Mouse (Mus musculus) lung, embryonic 14.5 days (tissue): ENCODE measurements around the gene Rnf166. TPM values are rescaled to one million over a fixed set of nuclear protein-coding genes. Genes with fewer than 3 reads are reported as not detected.

ENCODE experiments used
- ATAC-seq: fragments of 200-750 bp; cut with Nextera tagmentation; 2 replicates; pipeline ENCODE4 v1.8.0; 2017; ENCODE audit warnings: mild to moderate bottlenecking, moderate TSS enrichment, moderate library complexity; ENCODE audit not compliant: insufficient read depth
- DNase-seq: peaks from one replicate; pipeline ENCODE4 v3.0.0-alpha.2; 2015
- H3K27ac ChIP-seq: fragments of 300-500 bp; sonication (generic); 2 replicates; pipeline ENCODE4 v1.5.1; 2014; ENCODE audit warnings: low read depth, mild to moderate bottlenecking, moderate library complexity
- H3K27me3 ChIP-seq: fragments of 300-500 bp; sonication (generic); 2 replicates; pipeline ENCODE4 v1.6.1; 2014; ENCODE audit warnings: low read length, control low read depth; ENCODE audit not compliant: insufficient read depth
- H3K36me3 ChIP-seq: fragments of 300-500 bp; sonication (generic); 2 replicates; pipeline ENCODE4 v1.6.1; 2014; ENCODE audit warnings: control low read depth; ENCODE audit not compliant: insufficient read depth
- H3K4me1 ChIP-seq: fragments of 300-500 bp; sonication (generic); 2 replicates; pipeline ENCODE4 v1.6.1; 2014; ENCODE audit warnings: antibody characterized with exemption, control low read depth; ENCODE audit not compliant: insufficient read depth
- H3K4me2 ChIP-seq: fragments of 300-500 bp; sonication (generic); 2 replicates; pipeline ENCODE4 v1.6.1; 2014; ENCODE audit warnings: mild to moderate bottlenecking
- H3K4me3 ChIP-seq: fragments of 300-500 bp; sonication (generic); 2 replicates; pipeline ENCODE4 v1.5.1; 2014; ENCODE audit warnings: low read depth, low read length
- H3K9ac ChIP-seq: fragments of 300-500 bp; sonication (generic); 2 replicates; pipeline ENCODE4 v1.6.1; 2014
- H3K9me3 ChIP-seq: fragments of 300-500 bp; sonication (generic); 2 replicates; pipeline ENCODE4 v1.6.1; 2016; ENCODE audit warnings: low read depth, low read length, control low read depth
- CTCF ChIP-seq: IDR thresholded peaks from 2 replicates; pipeline ENCODE4 v1.5.1; 2016; ENCODE audit warnings: antibody characterized with exemption, low read depth
- WGBS: fragments of 180-500 bp; shearing (Covaris S2); extraction: QIAGEN DNeasy Blood & Tissue Kit; methylation state at CpG from one replicate; pipeline ENCODE4 v1.1.7; 2014; 5-methylcytosine and 5-hydroxymethylcytosine counted together
- polyA plus RNA-seq: library from polyadenylated mRNA; unstranded; fragments of >200 nt; fragmentation: Nextera tagmentation; extraction: Ambion mirVana; gene quantifications from 2 replicates; pipeline ENCODE4 v1.2.1, GENCODE M21; 2014

The Rnf166 gene
- polyA plus RNA-seq, 1 experiment from 2014 or later, result 37.2 TPM

DNA sequence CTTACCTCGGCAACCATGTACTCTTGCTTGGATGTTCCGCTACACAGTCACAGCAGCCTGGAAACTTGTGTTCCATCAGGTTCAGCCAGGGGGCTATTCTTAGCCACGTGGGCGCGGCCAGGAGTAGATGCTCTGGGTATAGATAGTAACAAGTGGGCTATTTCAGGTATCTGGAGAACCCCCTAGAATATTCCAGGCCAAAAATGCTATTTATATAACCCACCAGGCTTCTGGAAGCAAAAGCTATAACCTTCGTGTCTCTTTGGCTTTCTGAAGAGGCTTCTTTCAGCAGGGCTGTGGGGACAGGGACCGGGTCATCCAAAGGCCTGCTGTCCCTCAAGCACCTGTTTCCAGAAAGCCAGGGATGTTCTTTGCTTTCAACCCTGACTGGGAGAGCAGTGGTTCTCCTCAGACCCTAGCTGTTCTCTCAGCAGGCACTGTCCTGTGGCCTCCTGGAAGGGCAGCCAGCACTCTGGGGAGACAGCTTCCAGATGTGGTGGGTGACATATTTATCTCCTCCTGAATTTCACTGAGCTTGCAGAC is 24.6 kb downstream of the Rnf166 start:
- TF ChIP-seq CTCF, result no peak
- WGBS, result 73% methylated on average over 7 of the region's 7 CpGs
- H3K27ac ChIP-seq, result 0 out of 2 replicates have a peak overlapping the region, but pooled peaks have one; percentile 0

DNA sequence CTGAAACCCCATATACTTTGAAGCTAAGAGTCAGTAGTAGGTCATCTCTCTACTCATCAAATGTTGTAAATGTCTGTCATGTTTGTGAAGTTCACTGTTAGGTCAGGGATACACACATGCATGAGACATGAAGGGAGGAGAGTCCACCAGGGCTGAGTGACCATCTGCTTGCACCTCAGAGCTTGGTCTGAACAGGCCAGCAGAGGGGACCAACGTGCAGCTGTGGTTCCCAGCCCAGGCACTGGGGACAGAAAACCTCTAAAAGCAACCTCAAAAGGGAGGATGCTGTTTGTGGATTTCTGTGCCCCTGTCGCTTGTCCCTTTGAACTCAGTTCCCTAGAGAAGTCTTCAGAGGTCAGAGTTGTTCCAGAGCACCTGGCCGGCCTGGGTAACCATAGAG is 30.7 kb downstream of the Rnf166 start:
- Histone ChIP-seq H3K27ac (peak overlapping the region; percentile 97; the same call in 1 of the 2 replicates), H3K9ac (no peak overlapping the region), H3K36me3 (no peaks in the 10 kb centered on the region), H3K4me3 (no peak overlapping the region), H3K4me2 (peak overlapping the region; percentile 98), H3K9me3 (no peaks in the 10 kb centered on the region), H3K27me3 (no peaks in the 10 kb centered on the region), H3K4me1 (peaks cover 10% of the 10 kb centered on the region; the same call in 1 of the 2 replicates)
- no peak for ATAC-seq
- DNase-seq, result peak; percentile 20
- TF ChIP-seq CTCF, result no peak
- 64% methylated on average over 3 of the region's 3 CpGs for WGBS

More for the DNA sequence above, 24.6 kb downstream of the Rnf166 start:
- Histone ChIP-seq H3K4me3 (no peak overlapping the region), H3K4me2 (no peak overlapping the region), H3K4me1 (no peaks in the 10 kb centered on the region), H3K9ac (no peak overlapping the region), H3K36me3 (no peaks in the 10 kb centered on the region), H3K27me3 (no peaks in the 10 kb centered on the region), H3K9me3 (no peaks in the 10 kb centered on the region)
- ATAC-seq (no peak), DNase-seq (no peak)

DNA sequence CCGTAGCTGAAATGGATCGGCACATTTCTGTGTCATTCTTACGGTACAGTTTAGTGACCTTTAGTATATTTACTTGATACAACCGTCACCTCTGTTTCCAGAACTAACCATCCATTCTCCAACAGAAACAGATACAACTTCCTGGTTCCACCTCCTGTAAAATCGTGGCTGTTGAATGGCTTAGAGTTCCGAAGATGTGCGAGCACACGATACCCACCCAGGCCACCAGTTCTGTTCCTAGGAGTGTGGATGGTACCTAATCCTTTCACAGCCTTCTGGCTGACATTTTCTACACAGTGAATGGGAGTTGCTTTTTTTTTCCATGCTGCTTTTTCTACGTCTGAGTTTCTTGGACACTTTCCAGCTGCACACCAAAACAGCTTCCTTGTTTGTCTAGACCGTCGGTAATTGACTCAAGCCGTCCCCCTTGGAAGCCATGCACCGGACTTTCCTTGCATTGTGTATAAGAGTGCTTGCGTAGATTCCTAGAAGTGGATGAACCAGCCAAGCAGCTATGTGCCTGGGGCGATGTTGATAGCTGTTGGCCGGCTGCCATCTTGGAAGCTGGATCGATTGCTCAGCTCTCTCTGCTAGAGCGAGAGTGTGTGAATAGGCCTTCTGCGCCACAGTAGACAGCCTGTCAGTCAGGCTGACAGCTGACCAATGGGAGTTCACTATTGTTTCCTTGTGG is 31.7 kb downstream of the Rnf166 start:
- ATAC-seq, result peak; percentile 76
- peaks cover 8% of the 10 kb centered on the region; the same call in 1 of the 2 replicates for H3K36me3 ChIP-seq

DNA sequence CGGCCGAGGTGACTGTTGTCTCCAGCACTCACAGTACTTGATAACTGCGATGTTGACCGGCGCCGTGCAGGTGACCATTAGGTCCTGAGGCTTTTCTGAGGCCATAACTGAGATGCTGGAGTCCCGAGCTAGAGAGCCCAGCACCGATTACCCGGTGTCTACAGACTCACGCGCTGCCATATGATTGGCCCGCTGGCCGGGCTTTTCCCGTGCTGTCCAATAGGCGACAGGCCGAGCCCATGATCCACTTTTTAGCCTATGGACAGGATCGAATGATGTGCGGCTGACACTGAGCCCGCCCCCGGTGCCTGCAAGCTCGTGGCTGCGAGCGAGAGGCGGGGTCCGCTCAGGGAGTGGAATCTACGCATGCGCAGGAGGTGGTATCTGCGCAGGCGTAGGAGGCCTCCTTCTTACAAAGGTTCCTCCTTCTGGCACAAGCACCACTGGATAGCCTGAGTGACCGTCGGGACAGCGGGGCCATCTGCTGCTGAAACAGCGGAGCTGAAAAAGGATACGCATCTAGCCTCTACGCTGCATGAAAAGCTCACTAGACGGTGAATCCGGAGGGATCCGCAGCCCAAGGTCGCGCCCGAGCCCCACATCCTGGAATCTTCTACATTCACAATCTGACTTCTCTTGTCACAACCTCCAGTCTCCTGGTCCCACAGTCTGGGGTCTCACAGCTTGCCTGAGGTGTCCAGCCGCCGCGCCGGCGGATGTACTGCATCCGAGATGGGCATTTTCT is 32.4 kb downstream of the Rnf166 start, which contains the start of gene Mvd:
Mvd (minus strand) TSS at position 161 of the 745 bp plus-strand sequence.
- H3K27me3 ChIP-seq, result no peaks in the 10 kb centered on the region
- peaks cover 9% of the 10 kb centered on the region; the same call in 1 of the 2 replicates for H3K36me3 ChIP-seq
- peak; percentile 46 for TF ChIP-seq CTCF
- H3K4me3 ChIP-seq, result peak within 1 kb of the TSS; percentile 64
- H3K4me2 ChIP-seq, result peak within 1 kb of the TSS; percentile 98
- peak within 1 kb of the TSS; percentile 71 for H3K9ac ChIP-seq
- peak within 1 kb of the TSS; percentile 97 for H3K27ac ChIP-seq
- no peaks in the 10 kb centered on the region for H3K9me3 ChIP-seq
- ATAC-seq, result peak; percentile 98
- peak; percentile 100 for DNase-seq
- H3K4me1 ChIP-seq, result peaks cover 10% of the 10 kb centered on the region; the same call in 1 of the 2 replicates
- under 1% methylated on average over 47 of the region's 47 CpGs for WGBS

More for the DNA sequence above, 31.7 kb downstream of the Rnf166 start:
- Histone ChIP-seq H3K9me3 (no peaks in the 10 kb centered on the region), H3K27ac (peak overlapping the region; percentile 97), H3K9ac (peak overlapping the region; percentile 71), H3K4me2 (peak overlapping the region; percentile 98), H3K4me3 (peak overlapping the region; percentile 64), H3K4me1 (peaks cover 10% of the 10 kb centered on the region; the same call in 1 of the 2 replicates), H3K27me3 (no peaks in the 10 kb centered on the region)
- DNase-seq, result peak; percentile 97
- TF ChIP-seq CTCF, result no peak
- WGBS, result 1% methylated on average over 19 of the region's 19 CpGs

DNA sequence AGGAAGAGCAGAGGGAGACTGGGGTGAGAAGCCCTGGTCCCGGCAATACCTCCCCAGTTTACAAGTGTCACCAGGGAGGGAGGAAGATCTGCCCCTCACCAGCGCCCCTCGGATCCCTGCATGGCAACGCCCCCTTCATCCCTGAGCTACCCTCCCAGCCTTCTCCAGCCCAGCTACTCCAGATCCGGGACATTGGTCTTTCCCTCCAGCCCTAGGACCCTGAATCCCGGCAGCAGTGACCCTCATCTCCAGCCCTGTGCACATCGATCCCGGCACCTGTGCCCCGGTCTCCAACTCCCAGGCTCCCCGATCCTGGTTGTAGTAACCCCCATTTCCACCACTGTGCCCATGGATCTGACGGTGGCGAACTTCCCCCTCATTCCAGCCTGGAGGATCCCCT is 33.1 kb downstream of the Rnf166 start:
- WGBS, result 0% methylated on average over 12 of the region's 12 CpGs
- peak overlapping the region; percentile 98 for H3K4me2 ChIP-seq
- H3K36me3 ChIP-seq, result peaks cover 9% of the 10 kb centered on the region; the same call in 1 of the 2 replicates
- H3K4me1 ChIP-seq, result peaks cover 10% of the 10 kb centered on the region; the same call in 1 of the 2 replicates
- H3K27me3 ChIP-seq, result no peaks in the 10 kb centered on the region
- TF ChIP-seq CTCF, result no peak
- H3K9me3 ChIP-seq, result no peaks in the 10 kb centered on the region
- peak overlapping the region; percentile 63; the same call in 1 of the 2 replicates for H3K27ac ChIP-seq
- H3K9ac ChIP-seq, result peak overlapping the region; percentile 67
- peak overlapping the region; percentile 64 for H3K4me3 ChIP-seq
- no peak for DNase-seq
- peak; percentile 3; the same call in 1 of the 2 replicates for ATAC-seq

DNA sequence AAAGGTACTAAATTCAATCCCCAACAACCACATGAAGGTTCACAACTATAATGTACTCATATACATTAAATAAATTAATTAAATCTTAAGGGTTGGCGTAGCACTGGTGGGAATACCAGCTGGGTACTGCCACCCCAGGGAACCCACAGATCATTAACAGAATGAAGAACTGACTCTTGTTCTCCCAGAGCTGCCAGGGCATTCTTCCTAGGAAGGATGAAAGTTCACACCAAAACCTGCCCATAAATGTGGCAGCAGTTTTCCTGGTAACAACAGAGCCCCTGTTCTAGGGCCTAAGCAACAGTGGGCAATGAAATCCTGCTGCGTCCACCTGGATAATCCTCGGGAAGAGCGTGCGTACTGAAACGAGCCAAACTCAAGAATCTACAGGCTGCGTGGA is 33.5 kb downstream of the Rnf166 start:
- H3K27me3 ChIP-seq, result no peaks in the 10 kb centered on the region
- WGBS, result 18% methylated on average over 7 of the region's 7 CpGs
- H3K27ac ChIP-seq, result 0 out of 2 replicates have a peak overlapping the region, but pooled peaks have one; percentile 63
- peak overlapping the region; percentile 67 for H3K9ac ChIP-seq
- no peak for TF ChIP-seq CTCF
- H3K4me3 ChIP-seq, result peak overlapping the region; percentile 64
- H3K9me3 ChIP-seq, result no peaks in the 10 kb centered on the region
- ATAC-seq (no peak), DNase-seq (no peak)
- H3K4me1 ChIP-seq, result peaks cover 10% of the 10 kb centered on the region; the same call in 1 of the 2 replicates
- peaks cover 11% of the 10 kb centered on the region; the same call in 1 of the 2 replicates for H3K36me3 ChIP-seq
- peak overlapping the region; percentile 98 for H3K4me2 ChIP-seq

DNA sequence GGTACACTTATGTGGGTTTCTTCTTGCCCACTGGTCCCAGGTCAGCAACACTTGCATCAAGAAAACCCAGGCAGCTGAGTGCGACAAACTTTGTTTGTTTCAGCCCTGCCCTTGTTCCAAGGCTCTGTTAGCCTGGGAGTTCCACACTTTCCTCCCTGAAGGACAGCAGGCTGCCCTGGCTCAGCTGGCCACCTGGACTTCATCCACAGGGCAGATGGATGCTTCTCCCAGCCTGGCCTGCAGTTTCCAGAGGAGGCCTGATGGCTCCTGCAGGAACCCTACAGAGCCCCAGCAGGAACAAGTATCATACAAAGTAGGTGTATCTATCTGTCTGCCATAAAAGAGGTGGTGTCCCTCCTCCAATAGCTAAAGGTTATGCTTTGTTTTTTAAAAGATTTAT is 34.5 kb downstream of the Rnf166 start:
- H3K4me1 ChIP-seq, result peaks cover 10% of the 10 kb centered on the region; the same call in 1 of the 2 replicates
- no peak for TF ChIP-seq CTCF
- no peaks in the 10 kb centered on the region for H3K27me3 ChIP-seq
- no peak overlapping the region for H3K4me2 ChIP-seq
- peaks cover 21% of the 10 kb centered on the region for H3K36me3 ChIP-seq
- H3K9me3 ChIP-seq, result no peaks in the 10 kb centered on the region
- no peak overlapping the region for H3K4me3 ChIP-seq
- no peak overlapping the region for H3K9ac ChIP-seq
- H3K27ac ChIP-seq, result no peak overlapping the region
- no peak for DNase-seq
- ATAC-seq, result no peak
- WGBS, result 90% methylated on average over 1 of the region's 1 CpGs
